Mouse (Mus musculus) heart, embryonic 10.5 days (tissue): ENCODE measurements around the gene Trit1. TPM values are rescaled to one million over a fixed set of nuclear protein-coding genes. Genes with fewer than 3 reads are reported as not detected.

Experiments used
- DNase-seq: peaks from one replicate; pipeline ENCODE4 v3.0.0-alpha.2; 2017; ENCODE audit warnings: low spot score
- H3K27ac ChIP-seq: fragments of 300-500 bp; sonication (generic); 2 replicates; pipeline ENCODE4 v1.5.1; 2016; ENCODE audit warnings: mild to moderate bottlenecking
- H3K27me3 ChIP-seq: fragments of 300-500 bp; sonication (generic); 2 replicates; pipeline ENCODE4 v1.6.1; 2016; ENCODE audit warnings: mild to moderate bottlenecking; ENCODE audit not compliant: poor library complexity, insufficient read depth, severe bottlenecking
- H3K36me3 ChIP-seq: fragments of 300-500 bp; sonication (generic); 2 replicates; pipeline ENCODE4 v1.6.1; 2016; ENCODE audit warnings: mild to moderate bottlenecking, moderate library complexity
- H3K4me1 ChIP-seq: fragments of 300-500 bp; sonication (generic); 2 replicates; pipeline ENCODE4 v1.6.1; 2016; ENCODE audit warnings: mild to moderate bottlenecking
- H3K4me3 ChIP-seq: fragments of 300-500 bp; sonication (generic); 2 replicates; pipeline ENCODE4 v1.5.1; 2016; ENCODE audit warnings: mild to moderate bottlenecking, moderate library complexity
- H3K9me3 ChIP-seq: fragments of 300-500 bp; sonication (generic); 2 replicates; pipeline ENCODE4 v1.6.1; 2016; ENCODE audit warnings: mild to moderate bottlenecking, moderate library complexity
- WGBS: fragments of 180-500 bp; shearing (Covaris S2); methylation state at CpG from one replicate; pipeline ENCODE4 v1.1.7; 2016; 5-methylcytosine and 5-hydroxymethylcytosine counted together
- polyA plus RNA-seq: library from polyadenylated mRNA; unstranded; fragments of >200 nt; fragmentation: Nextera tagmentation; extraction: Ambion mirVana; gene quantifications from 2 replicates; pipeline ENCODE4 v1.2.1, GENCODE M21; 2016

Gene Trit1
- polyA plus RNA-seq, 1 experiment from 2014 or later, result 18.3 TPM

GRCm38 (mm10) chr4:123071266-123071966 lies 55.0 kb downstream of the Trit1 start:
- no peak for DNase-seq
- peaks cover 40% of the 10 kb centered on the region for H3K27me3 ChIP-seq
- H3K4me3 ChIP-seq, result peak overlapping the region; percentile 42
- H3K36me3 ChIP-seq, result no peaks in the 10 kb centered on the region
- WGBS, result 7% methylated on average over 13 of the region's 13 CpGs
- no peaks in the 10 kb centered on the region for H3K9me3 ChIP-seq
- H3K27ac ChIP-seq, result 0 out of 2 replicates have a peak overlapping the region, but pooled peaks have one; percentile 9
- H3K4me1 ChIP-seq, result peaks cover 8% of the 10 kb centered on the region; the same call in 1 of the 2 replicates

- no peak for DNase-seq
- H3K27ac ChIP-seq, result no peak overlapping the region
- no peaks in the 10 kb centered on the region for H3K9me3 ChIP-seq
- H3K4me3 ChIP-seq, result no peak overlapping the region
- 0 out of 2 replicates have a peak, but pooled peaks cover under 1% of the 10 kb centered on the region for H3K4me1 ChIP-seq
- H3K36me3 ChIP-seq, result no peaks in the 10 kb centered on the region
- peaks cover 34% of the 10 kb centered on the region for H3K27me3 ChIP-seq
- 70% methylated on average over 8 of the region's 8 CpGs for WGBS
These were observed 60.5 kb downstream of the Trit1 start for GRCm38 (mm10) chr4:123076928-123077327.

GRCm38 (mm10) chr4:123078231-123078630 lies 61.8 kb downstream of the Trit1 start:
- no peak overlapping the region for H3K4me3 ChIP-seq
- H3K36me3 ChIP-seq, result no peaks in the 10 kb centered on the region
- H3K27me3 ChIP-seq, result peaks cover 38% of the 10 kb centered on the region
- H3K9me3 ChIP-seq, result no peaks in the 10 kb centered on the region
- no peak overlapping the region for H3K27ac ChIP-seq
- WGBS, result 75% methylated on average over 4 of the region's 4 CpGs
- no peak for DNase-seq
- H3K4me1 ChIP-seq, result no peaks in the 10 kb centered on the region

GRCm38 (mm10) chr4:123080791-123081190 lies 64.4 kb downstream of the Trit1 start:
- DNase-seq, result peak; percentile 71
- no peaks in the 10 kb centered on the region for H3K9me3 ChIP-seq
- 49% methylated on average over 13 of the region's 13 CpGs for WGBS

GRCm38 (mm10) chr4:123082283-123083163 lies 66.1 kb downstream of the Trit1 start:
- DNase-seq, result peak; percentile 85
- Histone ChIP-seq H3K4me1 (no peaks in the 10 kb centered on the region), H3K36me3 (no peaks in the 10 kb centered on the region), H3K4me3 (no peak overlapping the region), H3K27me3 (peaks cover 17% of the 10 kb centered on the region), H3K9me3 (no peaks in the 10 kb centered on the region), H3K27ac (no peak overlapping the region)
- 64% methylated on average over 20 of the region's 20 CpGs for WGBS

More at GRCm38 (mm10) chr4:123080791-123081190, 64.4 kb downstream of the Trit1 start:
- H3K27ac ChIP-seq, result no peak overlapping the region
- no peak overlapping the region for H3K4me3 ChIP-seq
- no peaks in the 10 kb centered on the region for H3K36me3 ChIP-seq
- no peaks in the 10 kb centered on the region for H3K4me1 ChIP-seq
- peaks cover 23% of the 10 kb centered on the region for H3K27me3 ChIP-seq

GRCm38 (mm10) chr4:123083323-123083902 lies 67.0 kb downstream of the Trit1 start:
- Histone ChIP-seq H3K9me3 (no peaks in the 10 kb centered on the region), H3K36me3 (no peaks in the 10 kb centered on the region), H3K4me3 (no peak overlapping the region), H3K27ac (no peak overlapping the region), H3K4me1 (no peaks in the 10 kb centered on the region), H3K27me3 (peaks cover 17% of the 10 kb centered on the region)
- DNase-seq, result no peak
- 62% methylated on average over 13 of the region's 13 CpGs for WGBS

- 77% methylated on average over 2 of the region's 2 CpGs for WGBS
- Histone ChIP-seq H3K4me1 (no peaks in the 10 kb centered on the region), H3K27ac (no peak overlapping the region), H3K9me3 (no peaks in the 10 kb centered on the region), H3K36me3 (no peaks in the 10 kb centered on the region), H3K27me3 (peaks cover 17% of the 10 kb centered on the region), H3K4me3 (no peak overlapping the region)
- DNase-seq, result no peak
These were observed 68.9 kb downstream of the Trit1 start for GRCm38 (mm10) chr4:123085290-123085689.

- WGBS, result 87% methylated on average over 4 of the region's 4 CpGs
- H3K36me3 ChIP-seq, result no peaks in the 10 kb centered on the region
- H3K4me1 ChIP-seq, result no peaks in the 10 kb centered on the region
- no peak for DNase-seq
- H3K9me3 ChIP-seq, result no peaks in the 10 kb centered on the region
- H3K27ac ChIP-seq, result no peak overlapping the region
- H3K4me3 ChIP-seq, result no peak overlapping the region
- peaks cover 10% of the 10 kb centered on the region for H3K27me3 ChIP-seq
These were observed 70.0 kb downstream of the Trit1 start for GRCm38 (mm10) chr4:123086381-123086780.

GRCm38 (mm10) chr4:123092621-123093020 lies 76.2 kb downstream of the Trit1 start:
- WGBS, result 61% methylated on average over 5 of the region's 5 CpGs
- no peaks in the 10 kb centered on the region for H3K36me3 ChIP-seq
- H3K4me3 ChIP-seq, result no peak overlapping the region
- no peaks in the 10 kb centered on the region for H3K9me3 ChIP-seq
- H3K4me1 ChIP-seq, result peaks cover 9% of the 10 kb centered on the region
- peaks cover 4% of the 10 kb centered on the region; the same call in 1 of the 2 replicates for H3K27me3 ChIP-seq
- H3K27ac ChIP-seq, result no peak overlapping the region
- DNase-seq, result no peak

GRCm38 (mm10) chr4:123093064-123093776 lies 76.8 kb downstream of the Trit1 start:
- Histone ChIP-seq H3K27ac (no peak overlapping the region), H3K9me3 (no peaks in the 10 kb centered on the region), H3K4me1 (peaks cover 9% of the 10 kb centered on the region), H3K36me3 (no peaks in the 10 kb centered on the region), H3K27me3 (peaks cover 4% of the 10 kb centered on the region; the same call in 1 of the 2 replicates), H3K4me3 (peak overlapping the region; percentile 33)
- 35% methylated on average over 17 of the region's 17 CpGs for WGBS
- no peak for DNase-seq

GRCm38 (mm10) chr4:123093869-123094268 lies 77.5 kb downstream of the Trit1 start:
- no peak for DNase-seq
- no peak overlapping the region for H3K27ac ChIP-seq
- H3K36me3 ChIP-seq, result no peaks in the 10 kb centered on the region
- no peaks in the 10 kb centered on the region for H3K9me3 ChIP-seq
- 30% methylated on average over 9 of the region's 9 CpGs for WGBS
- H3K27me3 ChIP-seq, result peaks cover 4% of the 10 kb centered on the region; the same call in 1 of the 2 replicates
- H3K4me3 ChIP-seq, result peak overlapping the region; percentile 33; the same call in 1 of the 2 replicates
- H3K4me1 ChIP-seq, result peaks cover 9% of the 10 kb centered on the region
